Mouse (Mus musculus) kidney, embryonic 16.5 days (tissue): ENCODE measurements around the gene Rabgap1l. TPM values are rescaled to one million over a fixed set of nuclear protein-coding genes. Genes with fewer than 3 reads are reported as not detected.

ENCODE experiments used
- ATAC-seq: fragments of 200-750 bp; cut with Nextera tagmentation; 2 replicates; pipeline ENCODE4 v1.8.0; 2017; ENCODE audit warnings: moderate TSS enrichment; ENCODE audit not compliant: low FRiP score, low TSS enrichment
- H3K27ac ChIP-seq: fragments of 300-500 bp; sonication (generic); 2 replicates; pipeline ENCODE4 v1.5.1; 2014; ENCODE audit warnings: low read length
- H3K27me3 ChIP-seq: fragments of 300-500 bp; sonication (generic); 2 replicates; pipeline ENCODE4 v1.6.1; 2014; ENCODE audit warnings: low read length, control low read depth, mixed read lengths; ENCODE audit not compliant: insufficient read depth
- H3K36me3 ChIP-seq: fragments of 300-500 bp; sonication (generic); 2 replicates; pipeline ENCODE4 v1.6.1; 2014; ENCODE audit warnings: low read length, control low read depth, mixed read lengths; ENCODE audit not compliant: insufficient read depth
- H3K4me1 ChIP-seq: fragments of 300-500 bp; sonication (generic); 2 replicates; pipeline ENCODE4 v1.6.1; 2014; ENCODE audit warnings: low read length, control low read depth, mixed read lengths; ENCODE audit not compliant: insufficient read depth
- H3K4me2 ChIP-seq: fragments of 300-500 bp; sonication (generic); replicated peaks from 2 replicates; pipeline ENCODE4 v1.6.1; 2014; ENCODE audit warnings: low read depth, low read length
- H3K4me3 ChIP-seq: fragments of 300-500 bp; sonication (generic); 2 replicates; pipeline ENCODE4 v1.5.1; 2014; ENCODE audit warnings: mild to moderate bottlenecking, low read length
- H3K9ac ChIP-seq: fragments of 300-500 bp; sonication (generic); replicated peaks from 2 replicates; pipeline ENCODE4 v1.6.1; 2014; ENCODE audit warnings: low read length
- H3K9me3 ChIP-seq: fragments of 300-500 bp; sonication (generic); 2 replicates; pipeline ENCODE4 v1.6.1; 2016; ENCODE audit warnings: low read length, control low read depth
- WGBS: fragments of 180-500 bp; shearing (Covaris S2); extraction: QIAGEN DNeasy Blood & Tissue Kit; methylation state at CpG from one replicate; pipeline ENCODE4 v1.1.7; 2014; 5-methylcytosine and 5-hydroxymethylcytosine counted together
- polyA plus RNA-seq: library from polyadenylated mRNA; unstranded; fragments of >200 nt; fragmentation: Nextera tagmentation; extraction: Ambion mirVana; gene quantifications from 2 replicates; pipeline ENCODE4 v1.2.1, GENCODE M21; 2015

The Rabgap1l gene
- polyA plus RNA-seq, 1 experiment from 2014 or later = 11.4 TPM

DNA sequence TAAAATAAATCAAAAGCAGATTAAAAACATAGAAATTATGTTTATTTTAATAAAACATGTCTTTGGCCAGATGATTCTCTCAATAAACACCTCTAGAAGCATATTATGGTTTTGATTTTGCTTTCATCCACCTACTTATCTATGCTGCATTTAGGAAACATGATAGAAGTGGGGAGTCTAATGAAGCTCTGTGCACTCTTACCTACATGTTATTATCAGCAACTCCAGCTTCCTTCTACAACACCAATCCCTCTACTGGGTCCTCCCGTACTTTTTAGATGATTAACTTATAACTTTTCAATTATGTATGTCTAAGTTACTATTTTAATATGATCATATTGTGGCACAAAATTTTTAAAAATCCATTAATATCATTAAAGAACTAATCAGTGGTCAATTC, 487.2 kb downstream of the Rabgap1l start:
- ATAC-seq = no peak

GRCm38 (mm10) chr1:160304969-160305498, 488.0 kb downstream of the Rabgap1l start:
- Histone ChIP-seq H3K4me1 (peaks cover 4% of the 10 kb centered on the region; the same call in 1 of the 2 replicates), H3K27ac (no peak overlapping the region), H3K4me3 (no peak overlapping the region), H3K9ac (no peak overlapping the region), H3K27me3 (0 out of 2 replicates have a peak, but pooled peaks cover 2% of the 10 kb centered on the region), H3K4me2 (no peak overlapping the region), H3K36me3 (no peaks in the 10 kb centered on the region), H3K9me3 (no peaks in the 10 kb centered on the region)
- no peak for ATAC-seq
- 62% methylated on average over 6 of the region's 6 CpGs for WGBS

More for the DNA sequence above, 487.2 kb downstream of the Rabgap1l start:
- Histone ChIP-seq H3K4me2 (no peak overlapping the region), H3K27ac (no peak overlapping the region), H3K4me3 (no peak overlapping the region), H3K9me3 (no peaks in the 10 kb centered on the region), H3K4me1 (peaks cover 6% of the 10 kb centered on the region; the same call in 1 of the 2 replicates), H3K36me3 (no peaks in the 10 kb centered on the region), H3K9ac (no peak overlapping the region), H3K27me3 (0 out of 2 replicates have a peak, but pooled peaks cover 2% of the 10 kb centered on the region)
- 89% methylated on average over 1 of the region's 1 CpGs for WGBS

DNA sequence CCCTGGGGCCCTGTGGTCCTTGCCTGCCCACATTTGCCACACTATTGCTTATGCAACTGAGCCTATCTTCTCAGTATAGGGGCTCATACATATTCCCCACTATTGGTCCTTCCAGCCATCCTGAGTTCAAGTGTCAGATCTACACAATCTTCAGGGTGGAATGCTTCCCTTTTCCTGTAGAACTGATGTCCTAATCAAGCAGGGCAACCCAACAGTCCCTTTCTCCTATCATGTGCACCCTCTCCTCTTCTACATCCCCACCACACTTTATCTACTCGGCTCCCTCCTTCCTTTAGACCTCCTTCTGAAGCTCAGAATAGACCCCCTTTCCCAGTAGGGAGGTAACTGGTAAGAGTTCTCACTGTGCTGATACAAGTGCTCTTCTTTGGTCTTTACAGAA, 490.7 kb downstream of the Rabgap1l start:
- ATAC-seq = no peak
- 91% methylated on average over 1 of the region's 1 CpGs for WGBS

DNA sequence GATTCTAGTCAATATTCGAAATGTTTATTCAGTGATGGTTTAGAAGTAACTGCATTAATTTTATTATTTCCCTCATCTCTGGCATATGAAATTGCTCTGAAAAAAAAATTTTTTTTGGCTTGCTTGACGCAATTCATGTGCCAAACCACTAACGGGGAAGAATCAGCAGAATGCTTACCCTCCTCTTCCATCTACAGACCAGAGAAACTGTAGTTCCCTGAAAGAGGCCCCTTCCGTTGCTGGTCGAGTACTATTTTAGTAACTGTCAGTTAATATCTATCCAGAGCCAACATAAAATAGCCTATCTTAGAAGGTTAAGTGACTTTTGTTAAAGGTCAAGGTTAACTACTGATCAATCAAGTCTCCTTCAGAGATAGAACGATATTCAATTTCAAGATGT, 491.9 kb downstream of the Rabgap1l start:
- H3K27ac ChIP-seq = no peak overlapping the region
- WGBS = 78% methylated on average over 6 of the region's 6 CpGs
- ATAC-seq = no peak
- H3K27me3 ChIP-seq = no peaks in the 10 kb centered on the region
- no peaks in the 10 kb centered on the region for H3K9me3 ChIP-seq
- H3K4me2 ChIP-seq = no peak overlapping the region
- H3K4me1 ChIP-seq = no peaks in the 10 kb centered on the region; the same call in 1 of the 2 replicates
- no peak overlapping the region for H3K9ac ChIP-seq
- no peaks in the 10 kb centered on the region for H3K36me3 ChIP-seq
- no peak overlapping the region for H3K4me3 ChIP-seq

More for the DNA sequence above, 490.7 kb downstream of the Rabgap1l start:
- no peak overlapping the region for H3K27ac ChIP-seq
- H3K4me2 ChIP-seq = no peak overlapping the region
- no peaks in the 10 kb centered on the region for H3K27me3 ChIP-seq
- H3K4me3 ChIP-seq = no peak overlapping the region
- no peak overlapping the region for H3K9ac ChIP-seq
- H3K9me3 ChIP-seq = no peaks in the 10 kb centered on the region
- no peaks in the 10 kb centered on the region; the same call in 1 of the 2 replicates for H3K4me1 ChIP-seq
- no peaks in the 10 kb centered on the region for H3K36me3 ChIP-seq

DNA sequence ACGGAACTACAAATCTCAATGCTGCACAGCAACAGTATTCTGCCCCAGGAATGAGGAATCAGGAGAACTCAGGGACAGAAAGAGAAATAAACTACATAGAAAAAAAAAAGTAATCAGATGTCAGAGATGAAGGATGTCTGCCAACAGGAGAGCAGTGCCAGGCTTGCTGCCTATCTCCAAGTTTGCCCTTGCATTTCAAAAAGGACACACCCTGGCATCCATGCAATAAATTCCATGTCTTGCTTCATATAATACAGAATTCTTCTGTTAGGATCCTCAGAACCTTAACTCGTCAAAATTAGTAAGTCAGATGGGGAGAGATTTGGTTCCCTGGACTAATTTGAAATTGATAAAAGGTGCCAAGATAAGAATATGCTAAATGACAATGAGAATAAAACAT, 492.3 kb downstream of the Rabgap1l start:
- Histone ChIP-seq H3K4me1 (no peaks in the 10 kb centered on the region; the same call in 1 of the 2 replicates), H3K9me3 (no peaks in the 10 kb centered on the region), H3K27me3 (no peaks in the 10 kb centered on the region), H3K4me3 (no peak overlapping the region), H3K9ac (no peak overlapping the region), H3K4me2 (no peak overlapping the region), H3K27ac (no peak overlapping the region), H3K36me3 (no peaks in the 10 kb centered on the region)
- WGBS = 91% methylated on average over 2 of the region's 2 CpGs
- no peak for ATAC-seq

DNA sequence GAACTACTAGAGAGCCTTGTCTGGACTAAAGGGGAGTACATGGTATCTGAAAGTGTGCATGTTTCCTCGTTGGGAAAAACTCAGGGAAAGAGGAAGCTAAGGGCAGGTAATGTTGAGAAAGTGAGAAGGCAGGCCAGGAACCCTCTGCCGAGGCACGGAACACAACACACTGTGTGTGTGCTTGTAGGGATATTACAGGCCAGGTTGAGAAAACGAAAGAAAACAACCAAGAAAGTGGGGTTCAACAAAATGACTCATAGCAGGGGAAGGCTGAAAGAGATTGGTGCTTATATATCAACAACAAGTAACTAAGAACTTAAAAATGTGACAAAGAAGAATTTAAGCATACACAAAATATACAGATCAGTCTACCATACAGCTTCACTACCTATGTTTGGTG, 493.0 kb downstream of the Rabgap1l start:
- 79% methylated on average over 4 of the region's 4 CpGs for WGBS
- no peaks in the 10 kb centered on the region for H3K27me3 ChIP-seq
- H3K9me3 ChIP-seq = no peaks in the 10 kb centered on the region
- H3K27ac ChIP-seq = no peak overlapping the region
- ATAC-seq = no peak
- H3K4me2 ChIP-seq = no peak overlapping the region
- H3K36me3 ChIP-seq = no peaks in the 10 kb centered on the region
- H3K9ac ChIP-seq = no peak overlapping the region
- H3K4me1 ChIP-seq = no peaks in the 10 kb centered on the region; the same call in 1 of the 2 replicates
- no peak overlapping the region for H3K4me3 ChIP-seq

DNA sequence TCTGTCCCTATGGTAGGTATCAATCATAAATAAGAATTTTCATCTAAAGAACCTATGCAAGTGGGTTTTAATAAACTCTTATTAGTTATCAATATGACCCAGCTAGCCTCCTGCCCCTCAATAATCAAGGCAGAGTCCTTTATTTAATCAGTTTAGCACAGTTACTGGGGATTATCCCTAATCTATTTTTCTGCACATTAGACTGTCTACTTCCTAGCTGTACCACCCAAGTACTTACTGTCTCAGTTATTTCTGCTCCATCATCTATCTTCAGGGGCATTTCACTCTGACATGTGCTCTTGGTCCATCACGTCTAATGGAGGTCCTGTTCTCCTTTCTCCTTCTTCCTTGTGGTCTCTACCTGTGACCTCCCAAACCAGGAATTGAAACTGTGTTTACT, 494.1 kb downstream of the Rabgap1l start:
- H3K4me1 ChIP-seq = no peaks in the 10 kb centered on the region
- no peak overlapping the region for H3K9ac ChIP-seq
- ATAC-seq = no peak
- H3K27me3 ChIP-seq = no peaks in the 10 kb centered on the region
- no peaks in the 10 kb centered on the region for H3K36me3 ChIP-seq
- no peak overlapping the region for H3K4me3 ChIP-seq
- H3K4me2 ChIP-seq = no peak overlapping the region
- no peaks in the 10 kb centered on the region for H3K9me3 ChIP-seq
- H3K27ac ChIP-seq = no peak overlapping the region
- WGBS = 73% methylated on average over 1 of the region's 1 CpGs

- Histone ChIP-seq H3K27me3 (no peaks in the 10 kb centered on the region), H3K4me2 (no peak overlapping the region), H3K4me3 (no peak overlapping the region), H3K36me3 (no peaks in the 10 kb centered on the region), H3K4me1 (no peaks in the 10 kb centered on the region), H3K27ac (no peak overlapping the region), H3K9ac (no peak overlapping the region), H3K9me3 (no peaks in the 10 kb centered on the region)
- no peak for ATAC-seq
- 89% methylated on average over 3 of the region's 3 CpGs for WGBS
These were observed 495.3 kb downstream of the Rabgap1l start for GRCm38 (mm10) chr1:160297701-160298100.

- 74% methylated on average over 1 of the region's 1 CpGs for WGBS
- H3K4me3 ChIP-seq = no peak overlapping the region
- no peaks in the 10 kb centered on the region for H3K9me3 ChIP-seq
- no peak overlapping the region for H3K27ac ChIP-seq
- H3K4me2 ChIP-seq = no peak overlapping the region
- H3K36me3 ChIP-seq = no peaks in the 10 kb centered on the region
- no peak overlapping the region for H3K9ac ChIP-seq
- H3K27me3 ChIP-seq = no peaks in the 10 kb centered on the region
- no peaks in the 10 kb centered on the region for H3K4me1 ChIP-seq
- no peak for ATAC-seq
These were observed 497.7 kb downstream of the Rabgap1l start for GRCm38 (mm10) chr1:160295323-160295722.

GRCm38 (mm10) chr1:160293488-160293887, 499.5 kb downstream of the Rabgap1l start:
- no peaks in the 10 kb centered on the region for H3K4me1 ChIP-seq
- no peak overlapping the region for H3K27ac ChIP-seq
- ATAC-seq = no peak
- no peak overlapping the region for H3K4me3 ChIP-seq
- H3K36me3 ChIP-seq = no peaks in the 10 kb centered on the region
- no peaks in the 10 kb centered on the region for H3K27me3 ChIP-seq
- WGBS = 83% methylated on average over 3 of the region's 3 CpGs
- H3K9me3 ChIP-seq = no peaks in the 10 kb centered on the region
- H3K4me2 ChIP-seq = no peak overlapping the region
- no peak overlapping the region for H3K9ac ChIP-seq
